ENCODE assay signal across 10 mouse cellular contexts in the genomic region with DNA sequence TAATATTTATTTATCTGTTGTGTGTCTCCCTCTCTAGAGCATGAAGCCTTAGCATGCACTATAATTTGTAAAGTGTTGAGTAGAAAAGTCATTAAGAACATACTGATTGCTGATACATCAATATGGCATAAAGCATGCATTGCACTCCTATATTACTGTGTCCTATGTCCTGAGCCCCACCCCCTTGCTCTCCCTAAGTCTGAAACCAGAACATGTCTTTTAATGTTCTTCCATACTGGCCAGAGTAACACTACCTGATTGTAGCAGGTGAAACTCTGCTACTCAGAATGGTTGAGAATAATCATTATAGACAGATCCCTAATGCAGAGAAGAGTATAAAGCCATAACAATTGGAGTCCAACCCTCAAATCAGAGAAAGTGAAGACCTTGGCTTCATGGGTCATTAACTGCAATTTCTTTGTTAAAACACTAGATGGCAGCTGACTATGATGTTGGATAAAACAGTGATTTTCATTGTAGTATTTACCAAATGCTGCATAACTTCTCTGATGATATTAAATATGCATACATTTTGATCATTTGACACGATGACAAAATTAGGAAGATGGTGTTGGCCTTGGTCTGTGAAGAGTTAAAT. TPM values are rescaled to one million over a fixed set of nuclear protein-coding genes. Genes with fewer than 3 reads are reported as not detected.
DNase-seq lines count a peak whose midpoint lies in the region; ATAC-seq and TF ChIP-seq lines count a peak whose summit lies in the region.
"Had no signal": no experiment of that assay in that cellular context is flagged by ENCODE, and none has a peak within 500 bp of the region (broad histone marks: within the 10 kb centered on the region; RNA-seq: fewer than 3 reads in every experiment).

No protein-coding gene starts in this region.

- no peak overlapping the region for H3K4me2 ChIP-seq in midbrain, postnatal 0 days (ENCODE audit: low read depth, low read length, poor library complexity, severe bottlenecking)
- H3K4me2 ChIP-seq: liver, embryonic 15.5 days had no signal

- peak; percentile 77 for TF ChIP-seq CTCF in midbrain, postnatal 0 days (IDR thresholded peaks at IDR 0.05)

- no peak overlapping the region for H3K9ac ChIP-seq in midbrain, postnatal 0 days (replicated peaks; ENCODE audit: low read length, poor library complexity, severe bottlenecking)
- H3K9ac ChIP-seq: liver, embryonic 15.5 days had no signal

- no peak overlapping the region for H3K27ac ChIP-seq in midbrain, postnatal 0 days (ENCODE audit: low read depth, low read length)
- H3K27ac ChIP-seq: liver, embryonic 15.5 days had no signal

- WGBS in midbrain, postnatal 0 days = 6% methylated on average over 1 of the region's 1 CpGs

- no peaks in the 10 kb centered on the region for H3K36me3 ChIP-seq in midbrain, postnatal 0 days (ENCODE audit: insufficient read depth, low read length)
- H3K36me3 ChIP-seq: liver, embryonic 15.5 days had no signal

- H3K9me3 ChIP-seq in midbrain, postnatal 0 days (ENCODE audit: low read length) = no peaks in the 10 kb centered on the region
- H3K9me3 ChIP-seq: liver, embryonic 15.5 days had no signal

- H3K27me3 ChIP-seq in midbrain, postnatal 0 days (ENCODE audit: insufficient read depth, low read length) = no peaks in the 10 kb centered on the region
- H3K27me3 ChIP-seq: liver, embryonic 15.5 days had no signal

- intact Hi-C loops in left cerebral cortex, postnatal 25 days (cut with DNase I) = loop anchor here (5.0 to 10.0 kb wide), 4 partner anchors 231 to 1161 kb away; no protein-coding TSS in a partner anchor

- ATAC-seq in midbrain, postnatal 0 days (ENCODE audit: low FRiP score) = no peak
- no peak for ATAC-seq in erythroblast, adult 5-6 weeks (replicated peaks; ENCODE audit: low FRiP score, poor library complexity, severe bottlenecking)

- no peak overlapping the region for H3K4me3 ChIP-seq in midbrain, postnatal 0 days (ENCODE audit: low read depth, low read length)
- H3K4me3 ChIP-seq: liver, embryonic 15.5 days had no signal

- no peaks in the 10 kb centered on the region for H3K4me1 ChIP-seq in midbrain, postnatal 0 days (ENCODE audit: insufficient read depth, low read length)
- H3K4me1 ChIP-seq: liver, embryonic 15.5 days had no signal

- peak; percentile 3 to 8 for DNase-seq in left cerebral cortex, postnatal 25 days (ENCODE audit: low spot score in 2 of 2)
- DNase-seq in left cerebral cortex, adult 9 months (ENCODE audit: low spot score in 2 of 2) = no peak
- peak; percentile 14 for DNase-seq in MN1 (ENCODE audit: low spot score)
- DNase-seq in c-Kit-positive CD71-positive TER-119-negative erythroid progenitor cells, embryonic 14.5 days (ENCODE audit: low read depth) = peak; percentile 3
- peak; percentile 33 for DNase-seq in midbrain, postnatal 0 days (ENCODE audit: low spot score)
- no peak for DNase-seq in right cerebral cortex, adult 18-20 months
- DNase-seq: heart, postnatal 4 days; right cerebral cortex, postnatal 14 days had no signal

RNA-seq across cellular contexts. Expression of a gene that starts 52.9 kb away (rescaled TPM):
- total RNA-seq in left cerebral cortex, postnatal 25 days (2021) = 1 to 10 TPM; 5.6 to 6.8 TPM
- 5.0 and 7.7 TPM in 2 replicates for total RNA-seq in midbrain, postnatal 0 days (2014; rRNA removed)
- polyA plus RNA-seq in midbrain, postnatal 0 days (2015; fragmentation: Nextera tagmentation; extraction: Ambion mirVana) = 4.7 and 5.5 TPM in 2 replicates
- total RNA-seq in erythroblast, adult 5-6 weeks (2015; ENCODE audit: low replicate concordance) = 64.0 and 68.8 TPM in 2 replicates
- 139 and 213 TPM in 2 replicates for total RNA-seq in erythroblast, adult 5-6 weeks (2017; ENCODE audit: low replicate concordance)

Comparison
In these comparisons a context has a peak if more than half of its experiments do, and no peak if none do; other contexts are left out.
1. DNase-seq: peak in left cerebral cortex, postnatal 25 days (2 of 2), MN1 (single experiment), c-Kit-positive CD71-positive TER-119-negative erythroid progenitor cells, embryonic 14.5 days (single experiment) and midbrain, postnatal 0 days (single experiment); none in left cerebral cortex, adult 9 months (0 of 2) and right cerebral cortex, adult 18-20 months (single experiment).